Comparison of ENCODE assay signal across 8 mouse cellular contexts in the genomic region with DNA sequence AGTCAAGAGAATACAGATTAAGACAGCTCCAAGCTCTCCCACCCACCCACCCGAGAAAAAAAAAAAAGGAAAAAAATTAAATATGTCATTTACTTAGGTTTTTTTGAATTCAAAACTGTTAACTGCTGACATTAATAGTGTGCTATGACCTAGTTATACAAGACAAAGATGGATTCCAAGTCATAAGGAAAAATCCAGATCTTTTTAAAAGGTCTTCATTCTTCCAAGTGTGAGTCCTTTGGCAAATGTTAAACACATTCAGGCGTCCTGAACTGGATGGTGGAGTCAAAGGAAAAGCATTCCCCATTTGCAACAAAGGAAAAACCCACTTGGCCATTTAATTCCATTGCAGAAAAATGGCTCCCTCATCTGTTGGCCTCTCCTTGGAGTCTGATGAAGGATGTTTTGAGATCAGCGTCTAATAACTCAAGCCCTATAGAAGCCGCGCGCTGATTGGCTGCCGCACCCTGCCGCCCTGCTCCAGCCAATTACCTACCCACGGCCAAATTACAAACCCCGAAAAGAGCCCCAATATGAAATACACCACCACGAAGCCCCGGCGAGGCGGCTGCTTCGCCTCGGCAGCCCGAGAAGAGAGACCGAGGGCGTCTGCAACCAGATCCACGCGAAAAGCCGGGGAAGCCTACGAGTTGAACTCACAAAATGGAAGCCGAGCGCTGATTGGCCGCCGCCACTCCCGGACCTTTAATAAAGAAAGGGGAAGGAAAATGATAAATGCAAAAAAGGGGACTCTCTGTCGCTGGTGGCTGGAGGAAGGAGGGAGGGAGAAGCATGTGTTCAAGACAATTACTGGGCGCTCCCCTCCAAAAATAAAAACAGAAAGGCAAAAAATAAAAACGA. TPM values are rescaled to one million over a fixed set of nuclear protein-coding genes. Genes with fewer than 3 reads are reported as not detected.
A peak's percentile ranks its signal among the peaks of the same experiment; 100 is the strongest.
DNase-seq lines count a peak whose midpoint lies in the region; ATAC-seq and TF ChIP-seq lines count a peak whose summit lies in the region.

No protein-coding gene starts in this region.

- POLR2A ChIA-PET in Patski (lab: Charles Lee): interaction anchor here (0.8 to 2.0 kb wide), 3 partner anchors 8 to 152 kb away, joined by 4 to 11 read pairs (median 5); no protein-coding TSS in a partner anchor

- peak overlapping the region; percentile 100 for H3K9ac ChIP-seq in hindbrain, embryonic 12.5 days
- H3K9ac ChIP-seq in lung, postnatal 0 days (replicated peaks; ENCODE audit: low read depth): peak overlapping the region; percentile 96

- H3K27me3 ChIP-seq in Patski: no peaks in the 10 kb centered on the region
- no peaks in the 10 kb centered on the region for H3K27me3 ChIP-seq in hindbrain, embryonic 12.5 days
- H3K27me3 ChIP-seq in lung, postnatal 0 days (replicated peaks; ENCODE audit: insufficient read depth, low read length): no peaks in the 10 kb centered on the region

- DNase-seq in Patski (ENCODE audit: low read depth, low spot score): peak; percentile 83
- peak; percentile 95 to 96 for DNase-seq in cerebellum, postnatal 10 days
- DNase-seq in frontal cortex, postnatal 10 days (ENCODE audit: low spot score in 2 of 2): peak; percentile 86 to 90
- DNase-seq in layer of hippocampus, postnatal 10 days (ENCODE audit: low spot score in 2 of 2): peak; percentile 85 to 91
- DNase-seq in lung, postnatal 0 days (ENCODE audit: low spot score): peak; percentile 96
- peak; percentile 87 for DNase-seq in ovary, postnatal 10 days (ENCODE audit: low spot score)
- DNase-seq in thymus, postnatal 0 days (ENCODE audit: low spot score): peak; percentile 86

- TF ChIP-seq EP300 in lung, postnatal 0 days (IDR thresholded peaks at IDR 0.05): peak; percentile 71

- H3K4me3 ChIP-seq in hindbrain, embryonic 12.5 days: peak overlapping the region; percentile 98
- H3K4me3 ChIP-seq in lung, postnatal 0 days (ENCODE audit: low read depth, low read length): peak overlapping the region; percentile 91

- 0 out of 2 replicates have a peak, but pooled peaks cover 8% of the 10 kb centered on the region for H3K36me3 ChIP-seq in hindbrain, embryonic 12.5 days
- no peaks in the 10 kb centered on the region for H3K36me3 ChIP-seq in lung, postnatal 0 days (ENCODE audit: insufficient read depth, low read length)

- in situ Hi-C loops in Patski (cut with MboI; ENCODE audit: low pct_unique_long_range_greater_than_20kb): loop anchor here (25.0 kb wide), 3 partner anchors 854 to 1371 kb away; partner anchors contain the start of genes Ppp1cc and Pptc7

- WGBS in hindbrain, embryonic 12.5 days: 0% methylated on average over 31 of the region's 31 CpGs
- under 1% methylated on average over 31 of the region's 31 CpGs for WGBS in lung, postnatal 0 days

- H3K9me3 ChIP-seq in hindbrain, embryonic 12.5 days (replicated peaks): no peaks in the 10 kb centered on the region
- no peaks in the 10 kb centered on the region for H3K9me3 ChIP-seq in lung, postnatal 0 days (ENCODE audit: low read length)

- CTCF ChIA-PET in Patski (lab: Charles Lee): interaction anchor here (1.1 to 3.0 kb wide), 2 partner anchors 8 to 9 kb away, joined by 3 to 18 read pairs; no protein-coding TSS in a partner anchor

- no peak for ATAC-seq in Patski
- ATAC-seq in hindbrain, embryonic 12.5 days (ENCODE audit: low FRiP score): peak; percentile 60
- peak; percentile 44 for ATAC-seq in lung, postnatal 0 days

- peak overlapping the region; percentile 100 for H3K4me2 ChIP-seq in hindbrain, embryonic 12.5 days (replicated peaks)
- peak overlapping the region; percentile 99 for H3K4me2 ChIP-seq in lung, postnatal 0 days (replicated peaks; ENCODE audit: low read depth, low read length)

- H3K4me1 ChIP-seq in hindbrain, embryonic 12.5 days: peaks cover 49% of the 10 kb centered on the region
- H3K4me1 ChIP-seq in lung, postnatal 0 days (ENCODE audit: insufficient read depth, low read depth, low read length): peaks cover 29% of the 10 kb centered on the region

- H3K27ac ChIP-seq in hindbrain, embryonic 12.5 days: peak overlapping the region; percentile 100
- peak overlapping the region; percentile 100 for H3K27ac ChIP-seq in lung, postnatal 0 days (ENCODE audit: low read length)

- no peak for TF ChIP-seq CTCF in Patski (IDR thresholded peaks at IDR 0.05)
- TF ChIP-seq CTCF in lung, postnatal 0 days (IDR thresholded peaks at IDR 0.05): peak; percentile 19; the same call in 1 of the 2 replicates

RNA-seq across cellular contexts. Expression of gene Setd1b, which starts 1.1 kb away (rescaled TPM):
- polyA plus RNA-seq in Patski (2021): 8.1 TPM
- polyA plus RNA-seq in hindbrain, embryonic 12.5 days (2016; fragmentation: Nextera tagmentation; extraction: Ambion mirVana): 13.8 and 14.3 TPM in 2 replicates
- 10 to 100 TPM; 31.7 to 35.0 TPM for total RNA-seq in layer of hippocampus, postnatal 10 days (2021)
- 6.2 and 7.2 TPM in 2 replicates for polyA plus RNA-seq in lung, postnatal 0 days (2015; fragmentation: Nextera tagmentation; extraction: Ambion mirVana)
- 8.0 and 11.3 TPM in 2 replicates for polyA plus RNA-seq in thymus, postnatal 0 days (2015; fragmentation: Nextera tagmentation; extraction: Ambion mirVana)

RNA-seq across cellular contexts. Expression of gene Rhof, which starts 8.4 kb away (rescaled TPM):
- polyA plus RNA-seq in Patski (2021): 0.33 TPM
- polyA plus RNA-seq in hindbrain, embryonic 12.5 days (2016; fragmentation: Nextera tagmentation; extraction: Ambion mirVana): 2.6 and 2.8 TPM in 2 replicates
- 10 to 100 TPM; 40.9 to 46.6 TPM for total RNA-seq in layer of hippocampus, postnatal 10 days (2021)
- polyA plus RNA-seq in lung, postnatal 0 days (2015; fragmentation: Nextera tagmentation; extraction: Ambion mirVana): 12.4 and 16.8 TPM in 2 replicates
- polyA plus RNA-seq in thymus, postnatal 0 days (2015; fragmentation: Nextera tagmentation; extraction: Ambion mirVana): 10.4 and 11.1 TPM in 2 replicates

RNA-seq across cellular contexts. Expression of gene Psmd9, which starts 28.3 kb away (rescaled TPM):
- polyA plus RNA-seq in Patski (2021): 59.3 TPM
- polyA plus RNA-seq in hindbrain, embryonic 12.5 days (2016; fragmentation: Nextera tagmentation; extraction: Ambion mirVana): 70.2 and 74.6 TPM in 2 replicates
- 10 to 100 TPM; 31.4 to 39.8 TPM for total RNA-seq in layer of hippocampus, postnatal 10 days (2021)
- 61.3 and 62.0 TPM in 2 replicates for polyA plus RNA-seq in lung, postnatal 0 days (2015; fragmentation: Nextera tagmentation; extraction: Ambion mirVana)
- 77.6 and 94.1 TPM in 2 replicates for polyA plus RNA-seq in thymus, postnatal 0 days (2015; fragmentation: Nextera tagmentation; extraction: Ambion mirVana)

RNA-seq across cellular contexts. Expression of gene Hpd, which starts 41.6 kb away (rescaled TPM):
- not detected for polyA plus RNA-seq in Patski (2021)
- not detected in 2 replicates for polyA plus RNA-seq in hindbrain, embryonic 12.5 days (2016; fragmentation: Nextera tagmentation; extraction: Ambion mirVana)
- under 1 TPM in 1 of 2 experiments, not detected in 1; 0.55 TPM for total RNA-seq in layer of hippocampus, postnatal 10 days (2021)
- 0.19 TPM in 1 of 2 replicates, not detected in the other for polyA plus RNA-seq in lung, postnatal 0 days (2015; fragmentation: Nextera tagmentation; extraction: Ambion mirVana)
- polyA plus RNA-seq in thymus, postnatal 0 days (2015; fragmentation: Nextera tagmentation; extraction: Ambion mirVana): 0.64 TPM in 1 of 2 replicates, not detected in the other
